Mouse (Mus musculus): Measurements from ENCODE around the gene Olfr317. TPM values are rescaled to one million over a fixed set of nuclear protein-coding genes. Genes with fewer than 3 reads are reported as not detected.
"Not testable (repeated sequence)": the region's sequence is repeated elsewhere in the genome, so short reads cannot be mapped to it uniquely, and the experiment has no call there.

The Olfr317 gene
- polyA plus RNA-seq, 1 experiment = not detected

GRCm38 (mm10) chr11:58733372-58733771 is 5.6 kb downstream of the Olfr317 start:
- 62% methylated on average over 3 of the region's 3 CpGs for WGBS
- TF ChIP-seq POLR2A (IDR thresholded peaks at IDR 0.05; ENCODE audit: borderline replicate concordance, control insufficient read depth, low read depth, low read length) (no peak), CTCF (IDR thresholded peaks at IDR 0.05; ENCODE audit: control insufficient read depth, insufficient read depth, low read length) (no peak)
- Histone ChIP-seq H3K4me1 (ENCODE audit: control insufficient read depth, insufficient read depth, low read length) (no peaks in the 10 kb centered on the region), H3K27ac (ENCODE audit: control insufficient read depth, insufficient read depth, low read depth, low read length, poor library complexity) (no peak overlapping the region), H3K4me3 (replicated peaks; ENCODE audit: control insufficient read depth, low read depth, low read length) (no peak overlapping the region)

- WGBS = 76% methylated on average over 6 of the region's 6 CpGs
- H3K4me1 ChIP-seq (ENCODE audit: control insufficient read depth, insufficient read depth, low read length) = not testable (repeated sequence)
Observed at GRCm38 (mm10) chr11:58727896-58728650, 10.9 kb downstream of the Olfr317 start.

GRCm38 (mm10) chr11:58723914-58724313 is 15.1 kb downstream of the Olfr317 start, which contains the start of gene Olfr318:
Gene Olfr318, minus strand, starts transcription at chr11:58724014.
- no peaks in the 10 kb centered on the region for H3K4me1 ChIP-seq (ENCODE audit: control insufficient read depth, insufficient read depth, low read length)
- TF ChIP-seq POLR2A (IDR thresholded peaks at IDR 0.05; ENCODE audit: borderline replicate concordance, control insufficient read depth, low read depth, low read length) (no peak), CTCF (IDR thresholded peaks at IDR 0.05; ENCODE audit: control insufficient read depth, insufficient read depth, low read length) (no peak)

More at GRCm38 (mm10) chr11:58727896-58728650, 10.9 kb downstream of the Olfr317 start:
- not testable (repeated sequence) for H3K4me3 ChIP-seq (replicated peaks; ENCODE audit: control insufficient read depth, low read depth, low read length); H3K27ac ChIP-seq (ENCODE audit: control insufficient read depth, insufficient read depth, low read depth, low read length, poor library complexity)

GRCm38 (mm10) chr11:58719701-58720100 is 19.3 kb downstream of the Olfr317 start:
- no peak for TF ChIP-seq CTCF (IDR thresholded peaks at IDR 0.05; ENCODE audit: control insufficient read depth, insufficient read depth, low read length)
- H3K4me1 ChIP-seq (ENCODE audit: control insufficient read depth, insufficient read depth, low read length) = no peaks in the 10 kb centered on the region
- H3K4me3 ChIP-seq (replicated peaks; ENCODE audit: control insufficient read depth, low read depth, low read length) = no peak overlapping the region
- 76% methylated on average over 4 of the region's 4 CpGs for WGBS
- no peak overlapping the region for H3K27ac ChIP-seq (ENCODE audit: control insufficient read depth, insufficient read depth, low read depth, low read length, poor library complexity)

More at GRCm38 (mm10) chr11:58723914-58724313, 15.1 kb downstream of the Olfr317 start, which contains the start of gene Olfr318:
- no peak within 1 kb of the TSS for H3K27ac ChIP-seq (ENCODE audit: control insufficient read depth, insufficient read depth, low read depth, low read length, poor library complexity)
- H3K4me3 ChIP-seq (replicated peaks; ENCODE audit: control insufficient read depth, low read depth, low read length) = no peak within 1 kb of the TSS

GRCm38 (mm10) chr11:58717723-58718122 is 21.3 kb downstream of the Olfr317 start:
- 81% methylated on average over 7 of the region's 7 CpGs for WGBS
- H3K4me3 ChIP-seq (replicated peaks; ENCODE audit: control insufficient read depth, low read depth, low read length); H3K4me1 ChIP-seq (ENCODE audit: control insufficient read depth, insufficient read depth, low read length); H3K27ac ChIP-seq (ENCODE audit: control insufficient read depth, insufficient read depth, low read depth, low read length, poor library complexity): not testable (repeated sequence)

GRCm38 (mm10) chr11:58709086-58709485 is 29.9 kb downstream of the Olfr317 start:
- WGBS = 76% methylated on average over 11 of the region's 11 CpGs
- Histone ChIP-seq H3K27ac (ENCODE audit: control insufficient read depth, insufficient read depth, low read depth, low read length, poor library complexity) (no peak overlapping the region), H3K4me3 (replicated peaks; ENCODE audit: control insufficient read depth, low read depth, low read length) (no peak overlapping the region), H3K4me1 (ENCODE audit: control insufficient read depth, insufficient read depth, low read length) (no peaks in the 10 kb centered on the region; the same call in 1 of the 2 replicates)
- TF ChIP-seq POLR2A (IDR thresholded peaks at IDR 0.05; ENCODE audit: borderline replicate concordance, control insufficient read depth, low read depth, low read length) (no peak), CTCF (IDR thresholded peaks at IDR 0.05; ENCODE audit: control insufficient read depth, insufficient read depth, low read length) (no peak)

- WGBS = 82% methylated on average over 3 of the region's 3 CpGs
- Histone ChIP-seq H3K4me1 (ENCODE audit: control insufficient read depth, insufficient read depth, low read length) (no peaks in the 10 kb centered on the region), H3K27ac (ENCODE audit: control insufficient read depth, insufficient read depth, low read depth, low read length, poor library complexity) (no peak within 1 kb of the TSS), H3K4me3 (replicated peaks; ENCODE audit: control insufficient read depth, low read depth, low read length) (no peak within 1 kb of the TSS)
- TF ChIP-seq CTCF (IDR thresholded peaks at IDR 0.05; ENCODE audit: control insufficient read depth, insufficient read depth, low read length) = no peak
- no peak for TF ChIP-seq POLR2A (IDR thresholded peaks at IDR 0.05; ENCODE audit: borderline replicate concordance, control insufficient read depth, low read depth, low read length)
Observed at GRCm38 (mm10) chr11:58698862-58699261, 40.1 kb downstream of the Olfr317 start, which contains the start of gene Olfr319. Gene Olfr319, plus strand, starts transcription at chr11:58699162.

Other genes starting within 250 kb of the Olfr317 start
- not detected in 2 replicates for gene Olfr332, start 246.7 kb downstream of the Olfr317 start, polyA plus RNA-seq (2011; ENCODE audit: insufficient read depth, insufficient read length, low replicate concordance, missing spikeins)
- gene Olfr331, start 236.6 kb downstream of the Olfr317 start, polyA plus RNA-seq (2011; ENCODE audit: insufficient read depth, insufficient read length, low replicate concordance, missing spikeins) = not detected in 2 replicates
- gene Olfr330, start 204.4 kb downstream of the Olfr317 start, polyA plus RNA-seq (2011; ENCODE audit: insufficient read depth, insufficient read length, low replicate concordance, missing spikeins) = not detected in 2 replicates
- gene Olfr329-ps, start 192.8 kb downstream of the Olfr317 start, polyA plus RNA-seq (2011; ENCODE audit: insufficient read depth, insufficient read length, low replicate concordance, missing spikeins) = not detected in 2 replicates
- gene Olfr328, start 183.6 kb downstream of the Olfr317 start, polyA plus RNA-seq (2011; ENCODE audit: insufficient read depth, insufficient read length, low replicate concordance, missing spikeins) = not detected in 2 replicates
- not detected in 2 replicates for gene Olfr224, start 168.7 kb downstream of the Olfr317 start, polyA plus RNA-seq (2011; ENCODE audit: insufficient read depth, insufficient read length, low replicate concordance, missing spikeins)
- not detected in 2 replicates for gene Olfr325, start 161.5 kb downstream of the Olfr317 start, polyA plus RNA-seq (2011; ENCODE audit: insufficient read depth, insufficient read length, low replicate concordance, missing spikeins)
- not detected in 2 replicates for gene Olfr324, start 144.1 kb downstream of the Olfr317 start, polyA plus RNA-seq (2011; ENCODE audit: insufficient read depth, insufficient read length, low replicate concordance, missing spikeins)
- gene 2210407C18Rik, start 123.1 kb downstream of the Olfr317 start, polyA plus RNA-seq (2011; ENCODE audit: insufficient read depth, insufficient read length, low replicate concordance, missing spikeins) = not detected in 2 replicates
- not detected in 2 replicates for gene Olfr323, start 108.7 kb downstream of the Olfr317 start, polyA plus RNA-seq (2011; ENCODE audit: insufficient read depth, insufficient read length, low replicate concordance, missing spikeins)
- 24.8 and 27.5 TPM in 2 replicates for gene Trim58, start 98.7 kb downstream of the Olfr317 start, polyA plus RNA-seq (2011; ENCODE audit: insufficient read depth, insufficient read length, low replicate concordance, missing spikeins)
- gene Olfr322, start 80.4 kb downstream of the Olfr317 start, polyA plus RNA-seq (2011; ENCODE audit: insufficient read depth, insufficient read length, low replicate concordance, missing spikeins) = 0.77 TPM in 1 of 2 replicates, not detected in the other
- not detected in 2 replicates for gene Olfr320, start 58.1 kb downstream of the Olfr317 start, polyA plus RNA-seq (2011; ENCODE audit: insufficient read depth, insufficient read length, low replicate concordance, missing spikeins)
- gene Olfr319, start 40.0 kb downstream of the Olfr317 start, polyA plus RNA-seq (2011; ENCODE audit: insufficient read depth, insufficient read length, low replicate concordance, missing spikeins) = not detected in 2 replicates
- not detected in 2 replicates for gene Olfr318, start 15.2 kb downstream of the Olfr317 start, polyA plus RNA-seq (2011; ENCODE audit: insufficient read depth, insufficient read length, low replicate concordance, missing spikeins)
- not detected in 2 replicates for gene Olfr316, start 13.5 kb upstream of the Olfr317 start, polyA plus RNA-seq (2011; ENCODE audit: insufficient read depth, insufficient read length, low replicate concordance, missing spikeins)
- not detected in 2 replicates for gene Olfr315, start 34.0 kb upstream of the Olfr317 start, polyA plus RNA-seq (2011; ENCODE audit: insufficient read depth, insufficient read length, low replicate concordance, missing spikeins)
- not detected in 2 replicates for gene Olfr314, start 43.7 kb upstream of the Olfr317 start, polyA plus RNA-seq (2011; ENCODE audit: insufficient read depth, insufficient read length, low replicate concordance, missing spikeins)
- not detected in 2 replicates for gene Fam183b, start 62.7 kb upstream of the Olfr317 start, polyA plus RNA-seq (2011; ENCODE audit: insufficient read depth, insufficient read length, low replicate concordance, missing spikeins)
- not detected in 2 replicates for gene Olfr313, start 75.8 kb upstream of the Olfr317 start, polyA plus RNA-seq (2011; ENCODE audit: insufficient read depth, insufficient read length, low replicate concordance, missing spikeins)
- gene Olfr312, start 90.0 kb upstream of the Olfr317 start, polyA plus RNA-seq (2011; ENCODE audit: insufficient read depth, insufficient read length, low replicate concordance, missing spikeins) = not detected in 2 replicates
- gene Olfr311, start 100.0 kb upstream of the Olfr317 start, polyA plus RNA-seq (2011; ENCODE audit: insufficient read depth, insufficient read length, low replicate concordance, missing spikeins) = not detected in 2 replicates
- gene Gm12258, start 107.9 kb upstream of the Olfr317 start, polyA plus RNA-seq (2011; ENCODE audit: insufficient read depth, insufficient read length, low replicate concordance, missing spikeins) = 1.4 and 1.6 TPM in 2 replicates
- gene 2810021J22Rik, start 128.0 kb upstream of the Olfr317 start, polyA plus RNA-seq (2011; ENCODE audit: insufficient read depth, insufficient read length, low replicate concordance, missing spikeins) = 1.3 and 5.5 TPM in 2 replicates
- gene Zfp39, start 165.0 kb upstream of the Olfr317 start, polyA plus RNA-seq (2011; ENCODE audit: insufficient read depth, insufficient read length, low replicate concordance, missing spikeins) = 8.4 and 10.2 TPM in 2 replicates
- 65.1 and 93.5 TPM in 2 replicates for gene Btnl10, start 178.7 kb upstream of the Olfr317 start, polyA plus RNA-seq (2011; ENCODE audit: insufficient read depth, insufficient read length, low replicate concordance, missing spikeins)
- gene Rnf187, start 199.7 kb upstream of the Olfr317 start, polyA plus RNA-seq (2011; ENCODE audit: insufficient read depth, insufficient read length, low replicate concordance, missing spikeins) = 108 and 135 TPM in 2 replicates
- 18.8 and 22.9 TPM in 2 replicates for gene Hist3h2ba, start 209.7 kb upstream of the Olfr317 start, polyA plus RNA-seq (2011; ENCODE audit: insufficient read depth, insufficient read length, low replicate concordance, missing spikeins)
- gene Hist3h2a, start 215.5 kb upstream of the Olfr317 start, polyA plus RNA-seq (2011; ENCODE audit: insufficient read depth, insufficient read length, low replicate concordance, missing spikeins) = 22.9 and 25.6 TPM in 2 replicates
- 0.29 TPM in 1 of 2 replicates, not detected in the other for gene Trim17, start 215.5 kb upstream of the Olfr317 start, polyA plus RNA-seq (2011; ENCODE audit: insufficient read depth, insufficient read length, low replicate concordance, missing spikeins)
- 37.2 and 67.8 TPM in 2 replicates for gene Trim11, start 238.9 kb upstream of the Olfr317 start, polyA plus RNA-seq (2011; ENCODE audit: insufficient read depth, insufficient read length, low replicate concordance, missing spikeins)